Mouse (Mus musculus) thymus, postnatal 36 days (tissue): Measurements from ENCODE around the gene 2300009A05Rik.

Experiments
- DNase-seq, 2 experiments: peaks; one replicate each; pipeline ENCODE4 v3.0.0; 2022; ENCODE audit warnings: mixed read lengths in 2 of 2

The 2300009A05Rik gene

DNA sequence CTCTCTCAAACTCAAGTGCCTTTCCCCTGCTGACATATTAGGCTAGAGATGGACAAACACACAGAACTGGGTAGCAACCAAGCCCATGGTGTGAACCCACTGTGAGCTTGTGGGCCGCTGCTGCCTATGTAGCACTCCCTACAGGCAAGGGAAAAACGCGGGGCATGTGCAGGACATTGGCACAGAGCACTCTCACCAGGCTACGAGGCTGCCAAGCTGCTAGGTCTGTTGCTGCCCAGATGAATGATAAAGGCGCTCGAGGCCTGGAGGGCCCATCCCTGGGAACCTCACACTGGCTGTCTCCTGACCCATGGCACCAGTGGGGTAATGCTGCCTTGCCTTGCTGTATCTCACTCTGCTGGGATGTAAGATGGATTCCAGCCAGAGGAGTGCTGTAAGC, 53.0 kb downstream of the 2300009A05Rik start:
- DNase-seq = no peak
